Mouse (Mus musculus) CH12.LX (cell line): ENCODE measurements around the gene Procr.

ENCODE experiments used
- POLR2A ChIP-seq: IDR thresholded peaks from 2 replicates; pipeline ENCODE4 v1.6.1; 2011; ENCODE audit warnings: low read depth, mild to moderate bottlenecking, improper control_type of control experiment, low read length
- USF2 ChIP-seq: conservative IDR thresholded peaks from 2 replicates; pipeline ENCODE4 v1.6.1; 2011; ENCODE audit warnings: low read depth, low read length, improper control_type of control experiment
- ZKSCAN1 ChIP-seq: IDR thresholded peaks from 2 replicates; pipeline ENCODE4 v1.6.1; 2012; ENCODE audit warnings: low read depth, inconsistent platforms, low read length, improper control_type of control experiment, borderline replicate concordance

DNA sequence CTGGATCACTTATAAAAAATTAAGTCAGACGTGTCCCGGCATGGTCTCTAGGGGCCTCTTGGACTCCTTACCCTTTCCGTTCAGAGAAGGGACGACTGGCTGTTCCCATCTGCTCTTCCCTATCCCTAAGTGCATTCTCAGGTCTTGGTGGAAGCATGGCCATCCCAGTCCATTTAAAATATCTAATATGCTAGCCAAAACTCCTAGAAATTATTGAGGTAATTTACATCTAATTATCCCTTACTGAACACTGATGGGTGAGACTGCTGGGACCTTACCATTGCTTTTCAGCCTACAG, 26.7 kb downstream of the Procr start:
- TF ChIP-seq POLR2A (no peak), ZKSCAN1 (no peak), USF2 (no peak)
